Mouse (Mus musculus) hematopoietic stem cell, adult 5-6 weeks (primary cell): ENCODE measurements around the gene Sez6. TPM values are rescaled to one million over a fixed set of nuclear protein-coding genes. Genes with fewer than 3 reads are reported as not detected.
A peak's percentile ranks its signal among the peaks of the same experiment; 100 is the strongest.

Experiments
- ATAC-seq, 2 experiments: fragments of 125-278 bp in 1 of 2; replicated peaks in 1 of 2; 2 replicates each; pipeline ENCODE4 v1.8.0; 2016 to 2017; ENCODE audit warnings: inconsistent platforms in 2 of 2, mild to moderate bottlenecking in 2 of 2, moderate number of reproducible peaks in 2 of 2, low read depth in 1 of 2, moderate TSS enrichment in 1 of 2; ENCODE audit not compliant: low FRiP score in 2 of 2, poor library complexity in 2 of 2, severe bottlenecking in 2 of 2, insufficient read depth in 1 of 2, low TSS enrichment in 1 of 2
- total RNA-seq: library from RNA; stranded (forward); fragments of 172-1452, 232-1000 nt; gene quantifications from 2 replicates; pipeline ENCODE4 v1.2.3, GENCODE M21; 2017

Gene Sez6
- total RNA-seq, 1 experiment from 2014 or later: not detected

GRCm38 (mm10) chr11:77931541-77932433 lies 1.2 kb downstream of the Sez6 start:
- no peak; a peak in 1 of 4 replicates for ATAC-seq

DNA sequence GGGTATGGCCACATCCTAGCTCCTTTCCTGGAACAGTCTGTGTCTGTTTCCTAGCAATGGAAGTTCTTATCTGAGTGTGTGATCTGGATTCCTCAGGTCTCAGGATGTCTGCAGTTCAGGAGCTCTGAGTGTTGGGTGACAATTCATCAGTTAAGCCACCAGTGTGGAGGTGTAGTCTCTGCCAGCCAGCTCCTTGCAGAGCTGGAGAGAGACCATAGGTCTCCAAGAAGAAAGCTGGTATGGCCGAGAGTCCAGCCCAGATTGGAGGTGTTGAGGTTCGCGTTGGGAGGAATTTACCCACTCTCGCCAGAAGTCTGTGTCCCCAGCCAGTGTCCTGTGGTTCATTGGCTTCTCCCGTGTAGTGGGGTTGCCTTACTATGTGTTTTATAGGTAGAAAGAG lies 2.0 kb downstream of the Sez6 start:
- no peak for ATAC-seq

- ATAC-seq: no peak
Measured at GRCm38 (mm10) chr11:77934111-77934521, 3.5 kb downstream of the Sez6 start.

- ATAC-seq: no peak
Measured at GRCm38 (mm10) chr11:77934568-77935311, 4.1 kb downstream of the Sez6 start.

DNA sequence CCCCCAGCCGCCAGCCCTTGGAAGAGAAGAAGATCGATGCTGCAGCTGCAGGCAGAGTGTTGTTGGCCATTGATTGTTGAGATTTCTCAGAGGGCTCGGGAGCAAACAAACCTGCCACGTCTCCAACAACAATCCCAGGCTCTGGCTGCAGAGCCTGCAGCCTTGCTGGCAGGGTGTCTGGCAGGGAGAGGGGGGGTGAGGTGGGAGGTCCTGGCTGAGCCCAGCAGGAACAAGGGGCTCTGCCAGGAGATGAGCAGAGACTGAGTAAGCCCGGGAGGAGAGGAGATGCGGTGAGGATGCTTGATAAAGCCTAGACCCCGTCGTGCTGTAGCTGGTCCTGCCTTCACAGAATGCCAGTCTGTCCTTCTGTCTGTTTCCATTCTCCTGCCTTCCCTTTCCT lies 6.2 kb downstream of the Sez6 start:
- ATAC-seq: no peak

- no peak for ATAC-seq
Measured at GRCm38 (mm10) chr11:77937649-77938410, 7.2 kb downstream of the Sez6 start.

GRCm38 (mm10) chr11:77942230-77942629 lies 11.6 kb downstream of the Sez6 start:
- ATAC-seq: no peak

GRCm38 (mm10) chr11:77947860-77948259 lies 17.3 kb downstream of the Sez6 start:
- ATAC-seq: no peak

- ATAC-seq: no peak
Measured at GRCm38 (mm10) chr11:77950125-77950685, 19.6 kb downstream of the Sez6 start.

DNA sequence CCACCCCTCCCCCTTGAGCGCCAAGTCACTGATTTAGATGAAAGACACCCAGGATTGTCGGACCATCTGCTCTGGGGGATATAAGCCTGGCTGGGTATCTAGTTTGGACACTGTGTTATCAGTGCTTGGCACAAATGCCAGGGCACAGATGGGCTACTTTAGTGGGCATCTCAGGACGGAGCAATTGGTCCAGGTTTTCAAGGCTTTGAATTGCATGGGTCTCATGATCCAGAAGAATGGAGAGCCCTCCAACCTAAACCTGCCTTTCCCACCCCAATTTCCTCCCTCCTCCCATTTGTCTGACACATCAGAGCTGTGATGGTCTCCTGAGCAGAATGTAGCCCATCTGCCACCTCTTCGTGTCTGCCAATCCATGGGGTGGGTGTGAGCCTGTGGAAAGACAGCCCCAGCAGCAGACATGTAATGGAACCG lies 20.2 kb downstream of the Sez6 start:
- ATAC-seq: no peak

DNA sequence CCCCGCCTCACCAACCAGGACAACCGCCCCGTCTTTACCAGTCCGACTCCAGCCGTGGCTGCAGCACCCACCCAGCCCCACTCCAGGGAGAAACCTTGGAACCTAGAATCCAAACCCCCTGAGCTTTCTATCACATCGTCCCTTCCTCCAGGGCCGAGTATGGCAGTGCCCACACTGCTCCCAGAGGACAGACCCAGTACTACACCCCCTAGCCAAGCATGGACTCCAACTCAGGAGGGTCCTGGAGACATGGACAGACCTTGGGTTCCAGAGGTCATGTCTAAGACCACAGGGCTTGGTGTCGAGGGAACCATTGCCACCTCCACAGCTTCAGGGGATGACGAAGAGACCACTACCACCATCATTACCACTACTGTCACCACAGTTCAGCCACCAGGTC lies 23.1 kb downstream of the Sez6 start:
- ATAC-seq: peak; percentile 43 to 67; a peak in 1 of 4 replicates

DNA sequence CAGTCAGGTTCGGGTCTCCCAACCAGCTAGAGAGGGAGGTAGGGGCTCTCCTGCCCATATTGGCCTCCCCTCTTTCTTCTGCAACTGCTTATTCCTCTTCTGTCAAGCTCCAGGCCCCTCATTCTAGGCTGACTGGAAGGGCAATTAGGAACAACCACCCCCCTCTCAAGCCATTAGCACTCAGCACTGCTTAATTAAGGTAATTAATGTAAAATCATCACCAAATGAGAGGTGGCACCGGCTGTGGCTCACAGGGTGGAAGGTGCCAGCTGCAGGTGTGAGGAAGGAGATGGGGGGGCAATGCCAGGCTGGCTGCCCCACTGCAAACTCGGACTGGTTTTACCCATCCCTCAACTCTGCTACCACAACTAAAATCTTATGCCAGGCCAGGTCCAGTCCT lies 25.8 kb downstream of the Sez6 start:
- ATAC-seq: no peak

- ATAC-seq: no peak
Measured at GRCm38 (mm10) chr11:77958268-77958667, 27.7 kb downstream of the Sez6 start.

- ATAC-seq: no peak
Measured at GRCm38 (mm10) chr11:77958932-77959331, 28.3 kb downstream of the Sez6 start.

- no peak for ATAC-seq
Measured at GRCm38 (mm10) chr11:77960199-77960598, 29.6 kb downstream of the Sez6 start.

DNA sequence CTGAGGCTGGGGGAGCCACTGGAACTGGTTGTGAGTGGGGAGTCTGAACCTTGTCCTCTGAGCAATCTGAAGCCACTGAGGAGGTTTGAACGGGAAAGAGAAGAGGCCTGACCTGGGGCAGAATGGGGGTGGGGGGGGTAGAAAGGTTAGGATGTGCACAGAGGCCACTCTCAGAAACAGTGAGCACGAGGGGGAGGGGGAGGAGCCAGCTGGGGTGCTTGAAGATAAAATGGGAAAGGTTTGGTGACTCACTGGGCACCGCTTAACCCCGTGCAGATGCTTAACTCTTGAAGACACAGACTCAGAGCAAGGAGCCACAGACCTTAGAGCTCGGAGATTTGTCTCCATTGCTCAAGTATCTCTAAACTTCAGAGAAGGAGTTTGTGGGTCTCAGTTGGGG lies 30.3 kb downstream of the Sez6 start:
- no peak for ATAC-seq

GRCm38 (mm10) chr11:77962946-77963345 lies 32.3 kb downstream of the Sez6 start:
- no peak for ATAC-seq
